Mouse (Mus musculus) testis, adult 2 months (tissue): Measurements from ENCODE around the gene Smc3. TPM values are rescaled to one million over a fixed set of nuclear protein-coding genes. Genes with fewer than 3 reads are reported as not detected.

Source experiments
- H3K27ac ChIP-seq: fragments of 200-500 bp; 2 replicates; pipeline ENCODE4 v1.5.1; 2012; ENCODE audit warnings: low read depth, low read length; ENCODE audit not compliant: control insufficient read depth, insufficient read depth
- H3K27me3 ChIP-seq: fragments of 200-500 bp; 2 replicates; pipeline ENCODE4 v1.6.1; 2012; ENCODE audit warnings: mild to moderate bottlenecking, low read length, moderate library complexity; ENCODE audit not compliant: control insufficient read depth, insufficient read depth
- H3K36me3 ChIP-seq: fragments of 200-500 bp; 2 replicates; pipeline ENCODE4 v1.6.1; 2012; ENCODE audit warnings: mild to moderate bottlenecking, low read length; ENCODE audit not compliant: control insufficient read depth, insufficient read depth
- H3K4me1 ChIP-seq: fragments of 200-500 bp; 2 replicates; pipeline ENCODE4 v1.6.1; 2012; ENCODE audit warnings: low read length; ENCODE audit not compliant: control insufficient read depth, insufficient read depth
- H3K4me3 ChIP-seq: fragments of 200-500 bp; 2 replicates; pipeline ENCODE4 v1.5.1; 2012; ENCODE audit warnings: low read depth, mild to moderate bottlenecking, low read length, moderate library complexity, mixed read lengths; ENCODE audit not compliant: control insufficient read depth
- CTCF ChIP-seq: fragments of 200-500 bp; IDR thresholded peaks from 2 replicates; pipeline ENCODE4 v1.5.1; 2012; ENCODE audit warnings: low read depth, mild to moderate bottlenecking, inconsistent platforms, low read length, moderate library complexity; ENCODE audit not compliant: control insufficient read depth, insufficient read depth, insufficient replicate concordance
- POLR2A ChIP-seq: fragments of 200-500 bp; IDR thresholded peaks from 2 replicates; pipeline ENCODE4 v1.6.1; 2012; ENCODE audit warnings: low read depth, mild to moderate bottlenecking, inconsistent platforms, low read length, moderate library complexity; ENCODE audit not compliant: control insufficient read depth
- polyA plus RNA-seq: library from polyadenylated mRNA; depleted of rRNA; stranded (reverse); fragments of >200 nt; gene quantifications from 2 replicates; pipeline ENCODE4 v1.2.3, GENCODE M21; 2012

Smc3 gene
- polyA plus RNA-seq, 1 experiment = 10.0 TPM

DNA sequence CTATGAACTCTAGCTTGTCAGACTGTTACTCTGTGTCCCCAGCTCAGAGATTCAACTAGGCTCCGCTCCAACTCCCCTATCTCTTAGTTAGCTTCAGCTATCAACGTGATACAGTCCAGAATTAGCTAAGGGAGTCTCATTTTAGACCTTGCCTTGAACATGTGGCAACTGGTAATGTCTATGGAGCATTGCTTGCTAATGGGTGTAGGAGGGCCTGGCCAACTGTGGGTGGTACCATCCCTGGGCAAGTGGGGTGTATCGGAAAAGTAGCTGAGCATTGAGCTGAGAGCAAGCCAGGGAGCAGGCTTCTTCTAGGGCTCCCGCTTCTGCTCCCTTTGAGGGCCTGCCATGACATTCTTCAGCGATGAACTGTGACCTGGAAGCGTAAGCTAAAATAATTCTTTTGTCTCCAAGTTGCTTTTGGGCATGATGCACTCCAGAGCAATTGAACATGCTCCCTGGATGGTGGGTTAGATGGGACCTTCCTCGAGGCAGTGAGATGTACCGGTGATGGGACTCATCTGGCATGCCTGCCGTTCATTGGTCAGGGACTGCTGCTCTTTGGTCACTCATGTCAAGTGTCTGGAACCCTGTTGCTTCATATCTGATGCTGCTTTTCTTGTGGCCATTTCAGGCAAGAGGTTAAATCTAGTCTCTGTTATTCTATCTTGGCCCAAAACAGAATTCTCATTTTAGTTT is 60.7 kb downstream of the Smc3 start:
- Histone ChIP-seq H3K4me1 (peaks cover 5% of the 10 kb centered on the region), H3K27ac (no peak overlapping the region), H3K36me3 (no peaks in the 10 kb centered on the region), H3K27me3 (no peaks in the 10 kb centered on the region), H3K4me3 (no peak overlapping the region)
- TF ChIP-seq POLR2A (no peak), CTCF (no peak)

DNA sequence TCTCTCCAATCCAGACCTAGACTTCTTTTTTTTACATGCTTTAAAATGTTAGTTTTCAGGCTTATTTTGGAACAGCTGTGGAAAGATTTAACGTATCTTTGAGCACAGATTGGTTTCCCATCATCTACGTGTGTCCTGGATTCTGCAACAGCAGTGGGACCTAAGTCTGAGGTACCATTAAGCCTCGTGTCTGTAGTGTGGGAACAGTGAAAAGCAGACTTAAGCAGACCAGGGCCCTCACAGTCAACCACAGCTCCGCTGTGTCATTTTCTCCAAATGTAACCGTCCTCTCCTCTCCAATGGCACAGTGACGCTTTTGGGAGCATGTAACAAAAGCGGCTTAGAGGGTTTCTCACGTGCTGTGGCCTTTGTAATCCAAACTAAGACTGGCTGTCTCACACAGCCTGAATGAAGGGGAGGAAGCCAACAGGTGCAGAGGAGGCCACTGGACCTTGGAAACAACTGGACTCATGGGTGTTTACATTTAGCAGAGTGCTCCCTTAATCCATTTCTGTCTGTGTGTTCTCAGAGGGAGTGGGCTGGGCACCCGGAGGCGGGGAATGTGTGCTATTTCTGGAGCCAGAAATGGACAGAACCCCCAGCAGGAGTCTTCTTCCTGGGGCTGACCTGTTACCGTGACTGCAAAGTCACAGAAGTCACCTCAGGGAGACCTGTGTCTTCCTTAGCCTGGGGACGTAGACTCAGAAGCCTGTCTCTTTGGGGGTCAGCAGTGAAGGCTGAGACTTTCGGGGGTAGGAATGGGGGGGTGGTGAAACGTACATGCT is 61.9 kb downstream of the Smc3 start:
- Histone ChIP-seq H3K36me3 (no peaks in the 10 kb centered on the region), H3K27ac (no peak overlapping the region), H3K27me3 (no peaks in the 10 kb centered on the region), H3K4me3 (no peak overlapping the region), H3K4me1 (peaks cover 5% of the 10 kb centered on the region)
- TF ChIP-seq CTCF (no peak), POLR2A (no peak)

DNA sequence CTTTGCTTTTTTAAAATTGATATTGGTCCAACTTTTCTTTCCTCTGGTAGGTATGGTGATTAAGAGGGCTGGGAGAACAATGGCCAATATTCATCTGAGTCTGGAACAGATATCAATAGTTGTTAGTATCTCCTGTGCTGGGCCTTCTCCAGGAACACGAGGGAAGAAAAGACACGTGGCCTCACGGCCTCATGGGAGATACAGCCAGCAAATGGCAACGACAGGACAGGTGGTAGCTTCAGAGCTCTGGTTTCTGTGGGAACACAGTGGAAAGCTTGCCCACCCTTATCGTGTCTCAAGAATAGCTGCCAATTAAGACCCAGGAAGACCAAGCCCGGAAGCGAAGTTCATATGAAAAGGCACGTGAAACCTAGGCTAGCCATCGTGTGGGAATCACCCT is 64.6 kb downstream of the Smc3 start:
- Histone ChIP-seq H3K27ac (no peak overlapping the region), H3K4me1 (no peaks in the 10 kb centered on the region; the same call in 1 of the 2 replicates), H3K4me3 (no peak overlapping the region), H3K36me3 (no peaks in the 10 kb centered on the region), H3K27me3 (no peaks in the 10 kb centered on the region)
- TF ChIP-seq POLR2A (no peak), CTCF (no peak)

DNA sequence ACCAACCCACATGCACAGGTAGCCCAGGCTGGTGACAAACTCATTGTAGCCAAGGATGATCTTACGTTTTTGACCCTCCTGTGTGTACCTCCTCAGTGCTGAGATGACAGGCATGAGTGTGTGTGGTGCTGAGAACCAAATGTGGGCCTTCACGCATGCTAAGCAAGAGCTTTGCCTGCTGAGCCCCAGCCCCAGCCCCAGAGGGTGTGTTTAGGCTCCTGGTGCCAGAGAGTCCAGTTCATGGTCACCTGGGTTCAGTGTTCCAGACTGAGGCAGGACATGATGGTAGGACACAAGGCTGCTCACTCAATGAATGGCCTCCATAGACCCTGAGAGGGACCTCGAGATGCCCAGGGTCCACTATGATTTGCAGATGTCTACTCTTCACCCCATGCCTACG is 65.2 kb downstream of the Smc3 start:
- no peaks in the 10 kb centered on the region for H3K36me3 ChIP-seq
- H3K4me1 ChIP-seq = no peaks in the 10 kb centered on the region; the same call in 1 of the 2 replicates
- H3K27ac ChIP-seq = no peak overlapping the region
- H3K4me3 ChIP-seq = no peak overlapping the region
- H3K27me3 ChIP-seq = no peaks in the 10 kb centered on the region
- TF ChIP-seq POLR2A (no peak), CTCF (no peak)

DNA sequence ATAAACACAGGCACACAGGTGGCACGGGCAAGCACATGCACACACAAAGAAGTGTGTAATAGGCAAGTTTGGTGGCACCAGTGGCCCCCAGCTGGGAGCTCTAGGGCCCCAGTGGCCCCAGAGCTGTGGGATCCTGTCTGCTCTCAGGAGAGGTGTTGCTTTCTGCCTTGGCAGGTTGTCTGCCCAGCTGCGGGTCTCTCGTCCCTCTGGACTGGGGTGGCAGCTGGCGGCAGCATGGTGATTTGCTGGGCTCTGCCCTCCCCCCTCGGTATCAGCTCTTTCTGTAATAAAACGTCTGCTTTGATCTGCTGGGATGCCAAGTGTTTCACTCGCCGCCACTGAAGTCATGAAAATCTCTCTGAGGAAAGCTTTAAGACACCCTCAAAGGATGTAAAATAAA is 66.5 kb downstream of the Smc3 start:
- H3K4me1 ChIP-seq = no peaks in the 10 kb centered on the region
- no peak overlapping the region for H3K27ac ChIP-seq
- H3K4me3 ChIP-seq = no peak overlapping the region
- TF ChIP-seq POLR2A (no peak), CTCF (no peak)
- H3K27me3 ChIP-seq = no peaks in the 10 kb centered on the region
- H3K36me3 ChIP-seq = no peaks in the 10 kb centered on the region

DNA sequence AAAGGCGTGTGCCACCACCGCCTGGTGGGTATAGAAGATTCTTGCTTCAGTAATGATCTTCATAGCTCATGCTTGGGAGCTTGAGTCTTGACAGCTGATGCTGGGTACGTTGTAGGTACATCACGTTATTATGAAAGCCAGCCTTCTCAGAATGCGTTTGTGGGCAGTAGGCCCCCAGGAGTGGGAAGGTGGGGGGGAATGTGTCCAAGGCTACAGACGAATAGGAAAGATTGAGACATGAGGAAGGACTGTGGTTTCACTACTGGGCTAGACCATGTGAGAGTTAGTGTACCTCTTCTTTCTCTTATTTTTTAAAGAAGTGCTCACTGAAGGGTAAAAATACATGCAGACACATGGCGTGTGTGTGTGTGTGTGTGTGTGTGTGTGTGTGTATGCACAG is 68.6 kb downstream of the Smc3 start:
- H3K27me3 ChIP-seq = no peaks in the 10 kb centered on the region
- H3K4me3 ChIP-seq = no peak overlapping the region
- no peaks in the 10 kb centered on the region for H3K4me1 ChIP-seq
- no peaks in the 10 kb centered on the region for H3K36me3 ChIP-seq
- no peak overlapping the region for H3K27ac ChIP-seq
- TF ChIP-seq POLR2A (no peak), CTCF (no peak)

DNA sequence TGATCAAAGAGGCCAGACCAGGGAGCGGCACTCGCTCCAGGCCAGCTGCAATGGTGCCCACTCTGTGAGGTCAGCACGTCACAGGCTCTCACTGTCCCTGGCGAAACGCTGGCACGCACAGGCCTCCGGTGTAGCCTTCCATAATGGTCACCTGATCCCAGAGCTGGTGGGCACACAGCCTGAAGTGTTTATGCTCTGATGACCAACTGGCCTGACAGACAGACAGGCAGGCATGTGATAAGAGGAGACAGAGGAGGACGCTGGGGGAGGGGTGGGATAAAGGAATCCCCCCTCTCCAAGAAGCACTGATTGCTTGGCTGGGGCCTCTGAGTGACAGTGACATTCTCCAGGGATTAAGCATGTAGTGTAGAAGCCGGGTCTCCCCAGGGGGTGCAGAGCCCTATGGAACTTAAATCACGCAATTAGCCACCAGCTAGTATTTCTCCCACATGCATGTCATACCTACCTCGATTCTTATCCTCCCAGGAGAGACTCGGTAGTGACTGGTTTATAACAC is 70.5 kb downstream of the Smc3 start:
- no peaks in the 10 kb centered on the region for H3K36me3 ChIP-seq
- H3K4me3 ChIP-seq = no peak overlapping the region
- no peaks in the 10 kb centered on the region for H3K4me1 ChIP-seq
- no peaks in the 10 kb centered on the region for H3K27me3 ChIP-seq
- TF ChIP-seq POLR2A (no peak), CTCF (no peak)
- H3K27ac ChIP-seq = no peak overlapping the region
